Mouse (Mus musculus) stomach, embryonic 14.5 days (tissue): ENCODE results near the gene Syf2. TPM values are rescaled to one million over a fixed set of nuclear protein-coding genes. Genes with fewer than 3 reads are reported as not detected.

Experiments used
- ATAC-seq: fragments of 200-750 bp; cut with Nextera tagmentation; 2 replicates; pipeline ENCODE4 v1.8.0; 2017; ENCODE audit warnings: low read depth, moderate TSS enrichment; ENCODE audit not compliant: insufficient number of reproducible peaks, insufficient read depth, low FRiP score
- H3K27ac ChIP-seq: fragments of 300-500 bp; sonication (generic); 2 replicates; pipeline ENCODE4 v1.5.1; 2014; ENCODE audit warnings: mild to moderate bottlenecking, low read length, moderate library complexity, mixed read lengths
- H3K27me3 ChIP-seq: fragments of 300-500 bp; sonication (generic); 2 replicates; pipeline ENCODE4 v1.6.1; 2014; ENCODE audit warnings: low read length, control low read depth, mixed read lengths; ENCODE audit not compliant: control insufficient read depth, insufficient read depth
- H3K36me3 ChIP-seq: fragments of 300-500 bp; sonication (generic); 2 replicates; pipeline ENCODE4 v1.6.1; 2014; ENCODE audit warnings: mild to moderate bottlenecking, control low read depth, low read length, moderate library complexity, mixed read lengths; ENCODE audit not compliant: control insufficient read depth, insufficient read depth
- H3K4me1 ChIP-seq: fragments of 300-500 bp; sonication (generic); 2 replicates; pipeline ENCODE4 v1.6.1; 2014; ENCODE audit warnings: low read length, control low read depth, mixed read lengths; ENCODE audit not compliant: control insufficient read depth, insufficient read depth
- H3K4me2 ChIP-seq: fragments of 300-500 bp; sonication (generic); replicated peaks from 2 replicates; pipeline ENCODE4 v1.6.1; 2014; ENCODE audit warnings: low read depth, low read length, control low read depth
- H3K4me3 ChIP-seq: fragments of 300-500 bp; sonication (generic); 2 replicates; pipeline ENCODE4 v1.5.1; 2014; ENCODE audit warnings: low read depth, low read length, control low read depth
- H3K9ac ChIP-seq: fragments of 300-500 bp; sonication (generic); replicated peaks from 2 replicates; pipeline ENCODE4 v1.6.1; 2014; ENCODE audit warnings: low read depth, mild to moderate bottlenecking, control low read depth, low read length, moderate library complexity, mixed read lengths
- H3K9me3 ChIP-seq: fragments of 300-500 bp; sonication (generic); 2 replicates; pipeline ENCODE4 v1.6.1; 2016; ENCODE audit warnings: low read depth, low read length, control low read depth; ENCODE audit not compliant: control insufficient read depth
- WGBS: fragments of 180-500 bp; shearing (Covaris S2); extraction: QIAGEN DNeasy Blood & Tissue Kit; methylation state at CpG from one replicate; pipeline ENCODE4 v1.1.7; 2014; 5-methylcytosine and 5-hydroxymethylcytosine counted together
- polyA plus RNA-seq: library from polyadenylated mRNA; unstranded; fragments of >200 nt; fragmentation: Nextera tagmentation; extraction: Ambion mirVana; gene quantifications from 2 replicates; pipeline ENCODE4 v1.2.1, GENCODE M21; 2014

The Syf2 gene
- polyA plus RNA-seq, 1 experiment from 2014 or later, result 67.7 TPM

DNA sequence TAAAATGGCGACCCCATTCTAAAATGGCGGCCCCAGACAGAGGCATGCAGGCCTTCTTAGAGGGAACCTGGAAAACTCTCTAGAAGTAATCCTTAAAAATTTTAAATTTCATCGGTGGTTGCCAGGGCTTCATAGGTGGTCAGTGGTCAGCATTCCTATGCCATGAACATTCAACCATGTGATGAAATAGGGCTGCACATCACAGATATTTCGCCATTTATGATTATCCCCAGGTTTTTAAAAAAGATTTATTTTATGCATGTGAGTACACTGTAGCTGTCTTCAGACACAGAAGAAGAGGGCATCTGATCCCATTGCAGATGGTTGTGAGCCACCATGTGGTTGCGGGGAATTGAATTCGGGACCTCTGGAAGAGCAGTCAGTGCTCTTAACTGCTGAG, 10.1 kb upstream of the Syf2 start:
- H3K27me3 ChIP-seq, result no peaks in the 10 kb centered on the region
- no peak overlapping the region for H3K9ac ChIP-seq
- no peak overlapping the region for H3K4me3 ChIP-seq
- H3K9me3 ChIP-seq, result no peaks in the 10 kb centered on the region
- H3K27ac ChIP-seq, result no peak overlapping the region
- 96% methylated on average over 6 of the region's 6 CpGs for WGBS
- no peak overlapping the region for H3K4me2 ChIP-seq
- no peak for ATAC-seq
- H3K4me1 ChIP-seq, result peaks cover 11% of the 10 kb centered on the region
- H3K36me3 ChIP-seq, result peaks cover 6% of the 10 kb centered on the region

DNA sequence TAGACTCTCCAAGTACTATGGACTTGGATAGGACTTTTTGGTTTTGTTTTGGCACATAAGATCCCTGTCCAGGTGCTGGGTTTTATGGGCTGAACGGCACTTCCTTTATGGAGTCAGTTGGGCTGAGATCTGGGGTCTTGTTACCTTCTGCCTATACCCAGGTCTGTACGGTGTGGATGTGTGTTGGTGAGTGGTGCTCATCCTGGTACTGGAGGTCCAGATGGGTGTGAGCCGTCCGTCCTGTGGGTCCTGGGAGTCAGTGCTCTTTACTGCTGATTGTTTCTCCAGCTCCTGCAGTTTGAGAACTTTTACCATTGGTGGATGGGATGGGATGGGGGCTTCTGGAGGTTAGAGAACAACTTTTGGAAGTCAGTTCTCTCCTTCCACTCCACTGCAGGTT, 9.0 kb upstream of the Syf2 start:
- no peaks in the 10 kb centered on the region for H3K27me3 ChIP-seq
- no peak overlapping the region for H3K9ac ChIP-seq
- H3K9me3 ChIP-seq, result no peaks in the 10 kb centered on the region
- no peak overlapping the region for H3K27ac ChIP-seq
- peaks cover 17% of the 10 kb centered on the region for H3K36me3 ChIP-seq
- H3K4me3 ChIP-seq, result no peak overlapping the region
- ATAC-seq, result no peak
- H3K4me1 ChIP-seq, result peaks cover 13% of the 10 kb centered on the region
- no peak overlapping the region for H3K4me2 ChIP-seq
- 96% methylated on average over 4 of the region's 4 CpGs for WGBS

DNA sequence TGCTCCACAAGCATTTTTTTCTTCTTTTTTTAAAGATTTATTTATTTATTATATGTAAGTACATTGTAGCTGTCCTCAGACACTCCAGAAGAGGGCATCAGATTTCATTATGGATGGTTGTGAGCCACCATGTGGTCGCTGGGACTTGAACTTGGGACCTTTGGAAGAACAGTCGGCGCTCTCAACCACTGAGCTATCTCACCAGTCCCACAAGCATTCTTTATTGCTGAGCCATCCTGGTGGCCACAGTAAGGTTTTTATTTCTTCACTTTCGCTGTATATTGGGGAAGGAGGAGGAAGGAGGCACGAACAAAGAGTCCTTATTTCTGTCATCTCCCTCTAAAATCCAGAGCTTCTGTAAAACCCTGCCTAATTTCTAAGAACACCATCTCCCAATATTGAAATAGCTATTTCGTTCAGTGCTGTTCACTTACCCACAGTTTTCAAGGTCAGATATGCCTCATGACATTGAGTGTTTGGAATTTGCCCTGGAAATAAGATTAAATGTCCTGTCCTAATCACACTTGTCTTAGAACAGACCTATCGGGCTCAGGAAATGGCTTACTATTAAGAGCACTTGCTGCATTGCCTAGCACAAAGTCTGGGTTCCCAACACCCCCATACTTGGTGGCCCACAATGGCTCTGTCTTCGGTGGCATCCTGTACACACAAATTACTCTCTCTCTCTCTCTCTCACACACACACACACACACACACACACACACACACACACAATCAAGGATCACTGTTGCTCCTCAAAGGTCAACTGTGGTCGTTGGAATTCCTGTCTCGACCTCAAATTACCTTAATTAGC, 8.4 kb upstream of the Syf2 start:
- no peak for ATAC-seq
- Histone ChIP-seq H3K27ac (peak overlapping the region; percentile 80; the same call in 1 of the 2 replicates), H3K4me2 (peak overlapping the region; percentile 95), H3K9ac (0 out of 2 replicates have a peak overlapping the region, but pooled peaks have one; percentile 42), H3K36me3 (peaks cover 22% of the 10 kb centered on the region), H3K27me3 (no peaks in the 10 kb centered on the region), H3K4me3 (peak overlapping the region; percentile 100), H3K4me1 (peaks cover 13% of the 10 kb centered on the region), H3K9me3 (no peaks in the 10 kb centered on the region)
- WGBS, result 61% methylated on average over 10 of the region's 10 CpGs

DNA sequence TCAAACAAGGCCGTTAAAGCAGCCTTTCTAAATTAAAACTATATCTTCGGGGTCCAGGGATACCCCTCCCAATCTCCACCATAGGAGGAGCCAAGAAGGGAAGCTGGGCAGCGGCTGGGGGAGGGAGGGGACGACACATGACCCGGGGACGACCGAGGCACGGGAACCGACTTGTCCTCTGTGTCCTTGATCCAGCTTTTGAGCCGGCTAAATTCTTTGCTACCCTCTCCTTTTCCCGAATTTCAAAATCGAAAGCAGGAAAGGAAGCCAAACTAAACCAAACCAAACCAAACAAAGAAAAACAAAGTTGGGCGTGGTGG, 7.8 kb upstream of the Syf2 start:
- Histone ChIP-seq H3K4me2 (peak overlapping the region; percentile 95), H3K27me3 (no peaks in the 10 kb centered on the region), H3K9me3 (no peaks in the 10 kb centered on the region), H3K36me3 (peaks cover 28% of the 10 kb centered on the region), H3K4me1 (peaks cover 13% of the 10 kb centered on the region), H3K27ac (peak overlapping the region; percentile 80), H3K4me3 (peak overlapping the region; percentile 100), H3K9ac (peak overlapping the region; percentile 42; the same call in 1 of the 2 replicates)
- WGBS, result 1% methylated on average over 13 of the region's 13 CpGs
- peak; percentile 54; the same call in 1 of the 2 replicates for ATAC-seq

DNA sequence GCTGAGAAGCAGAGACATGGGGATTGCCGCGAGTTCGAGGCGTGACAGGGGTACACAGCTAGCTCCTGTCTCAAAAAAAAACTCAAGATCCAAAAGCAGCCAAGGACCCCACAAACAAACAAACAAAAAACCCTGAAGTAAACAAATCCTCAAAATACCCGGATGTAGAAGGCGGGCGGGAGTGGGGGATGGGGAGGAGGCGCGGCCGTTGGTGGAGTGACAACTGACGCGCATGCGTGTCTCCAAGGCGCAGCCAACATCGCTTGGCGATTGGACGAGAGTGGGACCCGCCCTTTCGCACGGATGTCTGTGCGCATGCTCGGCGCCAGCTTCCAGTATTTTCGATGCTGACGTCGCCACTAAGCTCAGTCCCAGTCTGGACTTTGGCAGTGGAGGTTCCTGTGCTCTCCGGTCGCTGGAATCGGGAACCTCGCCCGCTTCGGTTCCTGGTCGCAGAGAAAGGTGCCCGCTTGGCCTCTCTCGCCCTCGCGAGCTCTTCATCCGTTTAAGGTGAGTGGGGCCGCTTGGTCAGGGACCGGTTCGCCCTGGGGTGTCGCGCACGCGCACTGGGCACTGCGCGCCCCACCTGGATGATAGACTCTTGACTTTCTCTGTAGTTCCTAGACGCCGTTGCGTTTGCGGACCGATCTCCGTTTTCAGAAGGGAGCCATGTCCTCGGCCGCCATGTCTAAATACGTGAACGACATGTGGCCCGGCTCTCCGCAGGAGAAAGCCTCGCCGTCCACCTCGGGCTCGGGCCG, 7.3 kb upstream of the Syf2 start, which contains the start of gene Rsrp1:
Gene Rsrp1, plus strand, starts transcription at position 335 of the 761 bp plus-strand sequence.
- Histone ChIP-seq H3K27ac (peak within 1 kb of the TSS; percentile 95), H3K27me3 (no peaks in the 10 kb centered on the region), H3K9me3 (no peaks in the 10 kb centered on the region), H3K36me3 (peaks cover 33% of the 10 kb centered on the region), H3K4me3 (peak within 1 kb of the TSS; percentile 100), H3K9ac (peak within 1 kb of the TSS; percentile 96), H3K4me2 (peak within 1 kb of the TSS; percentile 95), H3K4me1 (peaks cover 13% of the 10 kb centered on the region)
- under 1% methylated on average over 64 of the region's 64 CpGs for WGBS
- peak; percentile 94 for ATAC-seq

DNA sequence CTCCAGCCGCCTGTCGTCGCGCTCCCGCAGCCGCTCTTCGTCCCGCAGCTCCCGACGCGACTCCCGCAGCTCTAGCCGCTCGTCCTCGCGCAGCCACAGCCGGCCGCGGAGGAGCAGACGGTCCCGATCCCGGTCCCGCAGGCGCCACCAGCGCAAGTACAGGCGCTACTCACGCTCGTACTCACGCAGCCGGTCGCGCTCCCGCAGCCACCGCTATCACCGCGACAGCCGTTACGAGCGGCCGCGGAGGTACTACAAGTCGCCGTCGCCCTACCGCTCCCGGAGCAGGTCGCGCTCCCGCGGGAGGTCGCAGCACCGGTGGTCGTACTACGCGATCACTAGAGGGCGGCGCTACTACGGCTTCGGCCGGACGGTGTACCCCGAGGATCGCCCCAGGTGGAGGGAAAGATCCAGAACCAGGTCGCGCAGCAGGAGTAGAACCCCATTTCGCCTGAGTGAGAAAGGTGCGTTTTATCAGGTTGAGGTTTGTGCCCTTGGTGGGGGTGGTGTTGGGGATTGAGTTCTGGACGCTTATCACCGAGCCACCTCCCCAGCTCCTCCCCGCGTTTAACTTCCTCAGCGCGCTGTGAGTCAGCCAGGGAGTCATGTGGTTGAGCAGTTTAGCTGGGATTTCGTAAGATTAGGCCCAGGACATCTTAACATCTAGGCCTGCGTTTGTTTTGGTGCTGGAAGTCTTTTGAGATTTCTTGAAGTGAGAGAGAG, 6.5 kb upstream of the Syf2 start:
- Histone ChIP-seq H3K9me3 (no peaks in the 10 kb centered on the region), H3K27ac (peak overlapping the region; percentile 95), H3K4me1 (peaks cover 13% of the 10 kb centered on the region), H3K4me2 (peak overlapping the region; percentile 95), H3K27me3 (no peaks in the 10 kb centered on the region), H3K4me3 (peak overlapping the region; percentile 100), H3K36me3 (peaks cover 33% of the 10 kb centered on the region), H3K9ac (peak overlapping the region; percentile 96)
- peak; percentile 26; the same call in 1 of the 2 replicates for ATAC-seq
- under 1% methylated on average over 75 of the region's 75 CpGs for WGBS

DNA sequence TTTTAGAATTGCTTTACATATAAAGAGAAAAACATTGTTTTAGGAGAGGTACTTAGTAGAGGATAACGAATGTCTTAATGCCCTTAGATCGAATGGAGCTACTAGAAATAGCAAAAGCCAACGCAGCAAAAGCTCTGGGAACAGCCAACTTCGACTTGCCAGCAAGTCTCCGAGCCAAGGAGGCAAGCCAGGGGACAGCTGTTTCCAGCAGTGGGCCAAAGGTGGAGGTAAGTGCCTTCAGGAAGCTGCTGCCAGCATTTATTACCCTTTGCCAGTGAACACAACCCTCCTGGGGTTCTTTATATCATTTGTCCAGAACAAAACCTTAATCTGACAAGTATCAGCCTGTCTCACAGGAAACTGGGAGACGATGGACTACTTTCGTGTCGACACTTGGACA, 5.5 kb upstream of the Syf2 start:
- no peak overlapping the region for H3K27ac ChIP-seq
- H3K9ac ChIP-seq, result peak overlapping the region; percentile 96; the same call in 1 of the 2 replicates
- H3K36me3 ChIP-seq, result peaks cover 33% of the 10 kb centered on the region
- no peaks in the 10 kb centered on the region for H3K9me3 ChIP-seq
- H3K4me3 ChIP-seq, result peak overlapping the region; percentile 100
- no peaks in the 10 kb centered on the region for H3K27me3 ChIP-seq
- peaks cover 11% of the 10 kb centered on the region for H3K4me1 ChIP-seq
- no peak for ATAC-seq
- peak overlapping the region; percentile 95 for H3K4me2 ChIP-seq
- WGBS, result 66% methylated on average over 8 of the region's 8 CpGs

DNA sequence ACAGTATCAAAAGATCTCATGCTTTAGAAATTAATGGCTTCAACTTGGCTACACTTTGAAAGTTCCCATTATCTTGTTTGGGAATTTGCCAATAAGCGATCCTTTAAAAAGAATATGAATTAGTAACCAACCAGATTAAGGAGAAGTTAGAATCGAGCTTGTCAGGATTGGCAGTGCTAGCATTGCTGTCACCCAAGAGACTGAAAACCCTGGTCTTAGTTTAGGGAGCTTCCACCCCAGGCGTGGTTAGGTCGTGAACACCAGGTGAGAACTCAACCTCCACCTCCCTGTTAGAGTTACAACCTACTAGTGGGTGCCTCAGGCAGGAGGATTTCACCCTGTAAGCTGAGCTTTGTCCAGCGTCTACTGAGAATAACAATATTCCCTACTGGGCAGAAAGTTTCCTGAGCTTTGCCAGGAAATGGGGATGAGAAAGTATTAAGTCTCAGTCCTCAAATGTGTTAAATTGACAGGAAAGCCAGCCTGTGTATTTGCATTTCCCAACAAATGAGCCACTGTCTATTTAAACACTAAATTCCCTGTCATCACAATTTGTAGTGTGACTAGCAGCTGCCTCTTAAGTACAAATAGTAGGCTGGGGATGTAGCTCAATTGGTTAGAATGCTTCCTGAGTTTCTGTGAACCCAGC, 2.8 kb upstream of the Syf2 start:
- no peak overlapping the region for H3K4me2 ChIP-seq
- ATAC-seq, result no peak
- no peak overlapping the region for H3K4me3 ChIP-seq
- H3K4me1 ChIP-seq, result peaks cover 13% of the 10 kb centered on the region
- no peaks in the 10 kb centered on the region for H3K27me3 ChIP-seq
- WGBS, result 66% methylated on average over 5 of the region's 5 CpGs
- H3K27ac ChIP-seq, result no peak overlapping the region
- no peak overlapping the region for H3K9ac ChIP-seq
- no peaks in the 10 kb centered on the region for H3K9me3 ChIP-seq
- H3K36me3 ChIP-seq, result peaks cover 34% of the 10 kb centered on the region
